Comparison of ENCODE assay signal across 18 mouse cellular contexts in genomic region chr15:87702821-87703220, GRCm38 (mm10).
"Had no signal": no experiment of that assay in that cellular context is flagged by ENCODE, and none has a peak within 500 bp of the region (broad histone marks: within the 10 kb centered on the region; RNA-seq: fewer than 3 reads in every experiment).

No protein-coding gene starts in this region.

- ATAC-seq: midbrain, embryonic 16.5 days had no signal

- H3K9me3 ChIP-seq: stomach, embryonic 15.5 days had no signal

- H3K9ac ChIP-seq: lung, embryonic 14.5 days; midbrain, embryonic 12.5 days; neural tube, embryonic 13.5 days; neural tube, embryonic 15.5 days; stomach, embryonic 15.5 days had no signal

- H3K36me3 ChIP-seq: stomach, embryonic 15.5 days had no signal

- H3K4me2 ChIP-seq: lung, embryonic 14.5 days; midbrain, embryonic 12.5 days; neural tube, embryonic 13.5 days; neural tube, embryonic 15.5 days; stomach, embryonic 15.5 days had no signal

- DNase-seq: lung, embryonic 14.5 days; lung, postnatal 10 days; lung, postnatal 4 days; midbrain, embryonic 14.5 days; retina, postnatal 1 day; right cerebral cortex, adult 18-20 months; right cerebral cortex, postnatal 25 days; thymus, adult 2 months; thymus, postnatal 25 days; thymus, postnatal 4 days had no signal

- H3K4me1 ChIP-seq: midbrain, embryonic 10.5 days; stomach, embryonic 15.5 days had no signal

- H3K27me3 ChIP-seq: midbrain, embryonic 12.5 days; neural tube, embryonic 13.5 days; neural tube, embryonic 15.5 days; stomach, embryonic 15.5 days had no signal

- H3K4me3 ChIP-seq: midbrain, embryonic 10.5 days; midbrain, embryonic 12.5 days; myocyte; neural tube, embryonic 13.5 days; neural tube, embryonic 15.5 days; stomach, embryonic 15.5 days had no signal

- H3K27ac ChIP-seq: midbrain, embryonic 10.5 days; midbrain, embryonic 12.5 days; neural tube, embryonic 13.5 days; neural tube, embryonic 15.5 days; stomach, embryonic 15.5 days; stomach, postnatal 0 days had no signal
